Mouse (Mus musculus) v-Abl transformed pro-B cells (cell line): ENCODE results near the gene Tns1.

ENCODE experiments used
- in situ Hi-C, 2 experiments: fragments of 400-800 bp; cut with MboI; formaldehyde crosslinking; loops; one replicate each; pipeline ENCODE4 v1.15.1; 2025; ENCODE audit not compliant: unreplicated experiment in 2 of 2

The Tns1 gene

DNA sequence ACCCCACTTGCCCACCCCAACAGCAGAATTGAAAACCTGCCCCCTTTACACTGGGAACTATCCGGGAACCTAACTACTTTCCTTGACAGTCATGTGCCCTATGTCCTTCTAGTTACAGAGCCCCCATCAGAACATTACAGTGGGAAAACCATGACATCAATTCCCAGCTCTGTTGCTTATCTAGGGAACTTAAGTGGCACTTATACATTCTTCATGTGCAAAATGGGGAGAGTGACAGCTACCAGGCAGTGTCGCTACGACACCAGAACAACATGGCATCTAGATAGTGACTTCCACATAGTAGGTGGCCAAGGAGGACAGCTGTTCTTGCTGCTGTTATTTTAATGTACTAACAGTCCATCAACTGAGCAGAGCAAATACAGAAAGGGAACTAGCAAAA, 204.3 kb downstream of the Tns1 start:
- in situ Hi-C loops = loop anchor here (25.0 kb wide), 3 partner anchors 517 to 842 kb away; partner anchors contain the start of genes Prkag3 (in 1 of the 2) and Wnt6 (in 1 of the 2)

DNA sequence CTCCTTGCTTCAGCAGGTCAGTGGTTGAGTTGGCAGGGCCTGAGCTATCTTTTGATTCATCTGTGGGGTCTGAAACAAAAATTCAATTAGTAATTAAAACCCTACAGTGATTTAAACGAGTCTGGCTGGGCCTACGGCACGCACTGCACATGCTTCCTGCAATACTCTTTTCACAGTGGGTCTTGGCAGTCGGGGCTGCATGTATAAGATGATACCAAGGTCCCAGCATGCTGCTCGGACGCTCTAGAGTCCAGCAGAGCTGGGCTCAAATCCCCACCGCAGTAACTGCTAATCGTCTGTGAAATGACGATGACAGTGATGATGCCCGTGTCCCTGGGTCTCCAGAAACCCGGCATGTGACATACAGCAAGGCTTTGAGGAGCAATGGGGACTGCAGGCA, 206.2 kb downstream of the Tns1 start:
- in situ Hi-C loops = loop anchor here (25.0 kb wide), 3 partner anchors 519 to 844 kb away; partner anchors contain the start of genes Prkag3 (in 1 of the 2) and Wnt6 (in 1 of the 2)

DNA sequence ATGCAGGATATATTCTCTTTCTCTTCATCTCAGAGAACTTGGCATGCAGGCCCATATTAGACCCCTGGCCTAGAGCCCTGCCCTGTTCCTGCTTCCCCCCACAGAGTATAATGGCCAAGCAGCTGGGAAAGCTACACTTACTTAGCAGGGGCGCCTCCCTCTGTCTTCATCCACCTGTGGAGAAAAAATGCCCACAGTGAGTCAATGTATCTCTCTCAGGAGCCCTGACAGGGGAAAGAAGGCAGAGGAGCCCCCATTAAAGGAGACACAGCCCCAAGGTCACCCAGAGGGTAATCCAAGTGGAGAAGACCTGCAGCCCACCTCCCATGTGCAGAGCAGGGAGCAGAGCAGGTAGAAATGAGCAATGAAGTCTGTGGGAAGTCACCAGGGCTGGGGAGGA, 208.0 kb downstream of the Tns1 start:
- in situ Hi-C loops = loop anchor here (25.0 kb wide), 3 partner anchors 521 to 846 kb away; partner anchors contain the start of genes Prkag3 (in 1 of the 2) and Wnt6 (in 1 of the 2)

DNA sequence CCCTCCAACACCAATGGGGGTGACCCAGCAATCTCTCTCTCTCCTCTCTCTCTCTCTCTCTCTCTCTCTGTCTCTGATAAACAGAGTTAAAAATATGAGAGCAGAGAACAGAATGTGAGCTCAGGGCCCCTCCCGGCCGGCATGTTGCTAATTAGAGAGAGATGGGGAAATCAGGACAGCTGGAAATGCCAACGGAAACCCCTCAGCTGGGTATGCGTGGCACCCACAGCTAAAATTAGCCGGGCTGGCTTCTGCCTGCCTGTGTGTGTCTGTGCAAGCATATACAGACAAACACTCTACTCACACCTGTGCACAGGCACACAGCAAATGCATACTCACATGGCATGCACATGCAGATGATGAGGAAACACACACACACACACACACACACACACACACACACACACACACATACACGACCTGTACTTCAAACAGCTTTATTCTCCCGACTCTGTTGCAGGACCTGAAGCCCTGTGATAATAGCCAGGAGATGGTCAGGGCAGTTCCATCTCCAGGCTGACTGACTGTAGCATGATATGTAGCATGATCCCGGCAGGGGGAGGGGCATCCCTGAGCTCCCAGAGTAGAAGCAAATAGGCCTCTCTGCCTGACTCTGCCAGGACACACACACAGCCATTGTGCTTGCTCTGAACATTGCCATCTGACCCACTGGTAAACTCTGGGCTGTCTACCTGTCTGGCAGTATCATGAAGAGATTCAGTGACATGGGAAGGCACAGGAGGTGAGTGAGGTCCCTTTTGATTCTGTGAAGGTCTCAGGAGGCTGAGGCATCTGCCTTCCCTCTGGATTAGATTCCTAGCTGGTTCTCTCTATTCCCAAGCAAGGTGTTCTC, 208.8 kb downstream of the Tns1 start:
- in situ Hi-C loops = loop anchor here (25.0 kb wide), 3 partner anchors 522 to 847 kb away; partner anchors contain the start of genes Prkag3 (in 1 of the 2) and Wnt6 (in 1 of the 2)

DNA sequence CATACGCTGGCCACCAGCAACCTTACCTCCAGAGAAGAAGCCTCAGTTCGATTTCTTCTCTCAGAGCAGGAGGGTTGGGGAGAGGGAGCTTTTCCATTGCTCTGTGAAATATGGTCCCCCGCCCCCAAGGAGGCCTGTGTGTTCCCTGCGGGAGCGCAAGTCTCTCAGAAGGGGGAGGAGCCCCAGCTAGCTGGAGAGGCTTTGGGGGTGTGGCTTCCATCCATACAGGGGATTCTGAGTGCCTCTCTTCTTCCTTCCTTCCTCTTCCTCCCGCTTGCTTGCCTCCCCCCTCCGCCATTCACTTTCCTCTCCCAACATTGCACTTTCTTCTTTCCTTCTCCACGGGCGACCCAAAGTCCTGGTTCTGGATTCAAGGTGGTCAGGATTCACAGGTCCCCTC, 210.2 kb downstream of the Tns1 start:
- in situ Hi-C loops = loop anchor here (25.0 kb wide), 3 partner anchors 523 to 848 kb away; partner anchors contain the start of genes Prkag3 (in 1 of the 2) and Wnt6 (in 1 of the 2)

DNA sequence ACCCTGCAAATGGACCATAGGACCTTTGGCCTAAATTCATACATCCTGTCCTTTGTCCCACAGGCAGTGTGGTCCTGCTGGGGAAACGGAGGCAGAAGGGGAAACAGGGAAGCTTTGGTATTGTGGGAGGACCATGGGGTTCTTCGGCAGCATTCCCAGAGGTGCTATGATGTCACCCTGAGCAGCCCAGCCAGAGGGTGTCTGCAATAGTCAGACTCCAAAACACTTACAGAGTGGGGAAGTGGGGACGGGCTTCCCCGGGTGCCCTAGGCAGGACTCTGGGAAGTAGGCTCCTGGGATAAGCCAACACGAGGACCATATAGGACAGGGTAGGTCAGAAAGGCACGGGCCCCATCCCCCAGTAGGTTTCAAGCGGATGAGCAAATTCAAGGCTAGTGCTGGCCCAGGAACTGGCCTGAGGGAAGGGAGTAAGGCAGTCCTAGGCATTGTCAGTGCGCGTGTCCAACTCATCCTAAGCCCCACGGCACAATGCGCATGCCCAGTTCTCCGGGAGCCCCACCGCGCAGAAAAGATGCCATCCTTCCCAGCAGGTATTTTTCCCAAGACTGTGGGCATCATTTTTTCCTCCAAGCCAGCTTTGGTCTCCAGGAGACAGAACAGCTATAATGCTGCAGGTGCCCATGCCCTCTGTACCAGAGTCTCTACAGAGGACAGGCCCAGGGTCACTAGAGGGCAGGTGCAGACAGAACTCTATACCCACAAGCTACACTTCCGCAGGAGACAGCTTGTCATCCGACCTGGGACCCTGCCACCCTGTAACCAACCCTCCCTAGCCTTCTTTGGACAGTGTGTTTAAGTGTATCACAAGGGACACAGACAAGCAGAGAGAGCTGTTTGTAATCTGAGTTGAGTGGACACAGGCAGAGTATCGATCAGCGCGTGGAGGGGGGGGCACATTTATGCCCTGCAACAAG, 210.9 kb downstream of the Tns1 start:
- in situ Hi-C loops = loop anchor here (25.0 kb wide), 3 partner anchors 524 to 849 kb away; partner anchors contain the start of genes Prkag3 (in 1 of the 2) and Wnt6 (in 1 of the 2)

DNA sequence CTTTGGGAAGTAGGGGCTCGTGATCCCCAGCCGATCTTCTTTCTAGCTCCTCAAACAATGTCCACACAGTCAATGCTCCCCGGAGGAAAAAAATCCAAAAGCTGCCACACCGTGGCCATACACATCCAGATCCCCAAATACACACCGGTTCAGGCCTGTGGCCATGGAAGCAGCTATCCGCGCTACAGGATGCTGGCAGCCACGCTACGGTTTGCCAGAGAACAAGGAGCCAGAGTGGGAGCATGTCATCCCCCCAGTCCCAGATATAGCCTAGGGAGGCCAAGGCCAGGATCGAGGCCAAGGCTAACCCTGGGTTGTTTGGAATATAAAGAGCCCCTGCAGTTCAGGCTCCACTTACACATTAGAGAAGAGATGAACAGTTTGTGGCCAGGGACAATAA, 211.8 kb downstream of the Tns1 start:
- in situ Hi-C loops = loop anchor here (25.0 kb wide), 3 partner anchors 525 to 850 kb away; partner anchors contain the start of genes Prkag3 (in 1 of the 2) and Wnt6 (in 1 of the 2)

DNA sequence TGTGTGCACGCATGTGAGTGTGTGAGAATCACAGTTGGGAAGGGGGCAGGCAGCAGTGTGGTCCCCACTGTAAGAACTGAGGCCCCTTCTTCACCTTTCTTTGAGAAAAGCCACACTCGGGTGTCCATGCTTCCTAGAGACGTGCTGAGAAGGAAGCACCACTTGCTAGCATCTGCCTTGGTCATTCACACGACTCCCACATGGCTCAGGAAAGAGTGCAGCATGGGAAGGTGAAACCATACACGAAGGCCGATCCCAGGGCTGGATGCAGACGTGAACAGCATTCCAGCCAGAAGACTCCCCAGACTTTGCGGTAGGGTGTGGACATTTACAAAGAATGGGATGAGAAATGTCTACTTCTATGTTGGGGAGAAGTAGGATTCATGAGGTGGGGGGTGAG, 212.3 kb downstream of the Tns1 start:
- in situ Hi-C loops = loop anchor here (25.0 kb wide), 3 partner anchors 525 to 850 kb away; partner anchors contain the start of genes Prkag3 (in 1 of the 2) and Wnt6 (in 1 of the 2)

DNA sequence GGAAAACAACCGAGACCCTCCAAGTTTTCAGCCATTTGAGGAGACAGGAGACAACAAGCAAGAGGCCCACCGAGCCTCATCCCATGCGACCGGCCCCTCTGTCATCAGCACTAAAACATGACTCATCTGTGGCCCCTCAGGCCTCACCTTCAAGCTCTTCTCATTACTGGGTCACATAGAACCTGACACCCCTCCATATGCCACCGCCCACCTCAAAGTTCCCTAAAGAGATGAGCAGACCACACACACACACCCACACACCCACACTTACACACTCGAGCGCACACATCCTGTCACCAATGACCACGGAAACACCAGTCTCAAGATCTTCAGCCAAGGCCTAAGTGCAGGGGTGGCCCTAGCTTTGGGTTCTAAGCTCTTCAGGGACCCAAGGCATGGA, 213.5 kb downstream of the Tns1 start:
- in situ Hi-C loops = loop anchor here (25.0 kb wide), 3 partner anchors 527 to 852 kb away; partner anchors contain the start of genes Prkag3 (in 1 of the 2) and Wnt6 (in 1 of the 2)

DNA sequence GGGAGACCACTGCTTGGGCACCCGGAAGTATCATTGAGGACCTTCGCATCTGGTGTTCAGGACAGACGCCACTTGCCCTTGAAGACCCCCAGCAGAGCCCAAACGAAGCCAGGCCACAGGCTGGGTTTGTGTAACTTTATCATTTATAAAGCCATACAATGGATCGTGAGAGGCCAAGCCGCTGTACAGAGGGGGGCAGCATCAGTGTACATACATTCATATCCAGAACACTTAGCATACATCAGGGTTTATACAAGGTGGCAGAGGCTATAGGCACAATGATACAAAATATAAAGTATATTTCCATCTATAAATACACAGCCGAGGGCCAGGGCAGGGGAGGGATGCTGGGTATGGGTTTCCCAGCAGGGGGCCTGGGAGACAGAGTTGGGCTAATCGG, 214.1 kb downstream of the Tns1 start:
- in situ Hi-C loops = loop anchor here (25.0 kb wide), 3 partner anchors 527 to 852 kb away; partner anchors contain the start of genes Prkag3 (in 1 of the 2) and Wnt6 (in 1 of the 2)

DNA sequence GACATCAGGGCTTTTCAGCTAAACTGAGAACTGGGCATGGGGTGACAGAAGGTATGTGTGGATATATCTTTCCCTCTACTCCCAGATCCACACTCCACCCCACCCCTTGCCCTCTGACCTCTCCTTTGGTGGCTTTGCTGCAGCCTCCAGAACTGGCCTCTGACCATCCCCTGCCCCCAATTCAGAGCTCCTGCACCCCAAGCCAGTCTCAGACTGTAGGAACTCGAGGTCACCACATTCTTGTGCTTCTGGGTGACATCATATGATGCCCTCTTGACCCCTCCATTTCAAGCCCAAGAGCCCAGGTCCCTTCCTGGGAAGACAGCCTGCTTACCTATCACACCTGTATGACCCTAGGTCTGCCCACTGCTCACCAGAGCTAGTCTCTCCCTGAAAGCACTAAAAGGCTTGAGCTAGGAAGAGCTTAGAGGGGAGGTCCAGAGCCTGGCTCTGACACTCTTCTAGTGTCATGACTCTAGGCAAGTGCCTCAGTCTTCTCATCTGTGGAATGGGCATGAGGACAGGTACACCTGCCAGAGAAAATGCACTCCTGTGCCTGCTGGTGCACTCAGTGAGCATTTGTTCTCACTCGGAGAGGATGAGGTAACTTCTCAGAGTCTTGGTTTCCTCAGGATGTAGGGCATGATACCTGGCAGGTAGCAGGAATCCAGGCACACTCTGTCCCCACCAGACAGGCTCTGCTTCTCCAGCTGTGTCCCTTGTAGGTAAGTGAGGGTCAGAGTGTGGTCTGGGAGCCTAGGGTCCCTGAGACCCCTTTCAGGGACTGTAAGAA, 214.9 kb downstream of the Tns1 start:
- in situ Hi-C loops = loop anchor here (25.0 kb wide), 3 partner anchors 528 to 853 kb away; partner anchors contain the start of genes Prkag3 (in 1 of the 2) and Wnt6 (in 1 of the 2)

DNA sequence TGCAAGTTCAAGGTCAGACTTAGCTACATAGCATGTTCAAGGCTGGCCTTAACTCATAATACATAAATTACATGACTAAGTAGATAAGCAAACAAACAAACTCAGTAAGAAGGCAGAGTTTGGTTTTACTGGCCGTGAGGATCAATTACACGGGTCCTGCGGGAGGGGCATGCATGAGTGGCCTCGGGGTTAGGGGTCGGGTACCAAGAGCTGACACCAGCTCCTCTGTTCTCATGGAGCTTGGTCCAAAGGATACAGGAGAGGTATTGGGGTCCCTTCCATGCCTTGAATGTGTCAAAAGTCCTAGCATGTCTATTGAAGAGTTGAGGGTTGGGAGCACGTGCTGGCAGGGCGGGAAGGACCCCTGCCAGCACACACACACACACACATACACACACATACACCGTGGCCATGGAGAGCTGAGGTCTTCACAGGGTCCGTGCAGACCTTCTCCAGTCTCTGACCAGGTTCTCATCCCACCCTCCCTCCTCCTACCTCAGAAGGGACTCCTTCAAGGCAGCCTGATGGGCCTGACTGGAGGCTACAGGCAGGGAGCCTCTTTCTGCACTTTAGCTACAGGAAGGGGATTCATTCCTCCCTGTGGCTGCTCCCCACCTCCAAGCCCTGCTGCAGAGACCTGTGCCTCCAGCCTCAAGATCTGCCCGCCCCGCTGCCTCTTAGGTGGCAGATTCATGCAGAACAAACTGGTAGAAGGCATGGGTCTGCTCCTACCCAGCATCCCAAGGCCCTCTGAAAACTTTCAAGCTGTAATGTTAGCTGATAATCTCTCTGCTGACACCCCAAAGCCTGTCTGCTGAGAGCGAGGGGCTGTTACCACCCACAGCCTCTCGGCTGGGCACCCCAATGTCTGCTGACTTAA, 215.9 kb downstream of the Tns1 start:
- in situ Hi-C loops = loop anchor here (25.0 kb wide), 3 partner anchors 529 to 854 kb away; partner anchors contain the start of genes Prkag3 (in 1 of the 2) and Wnt6 (in 1 of the 2)

DNA sequence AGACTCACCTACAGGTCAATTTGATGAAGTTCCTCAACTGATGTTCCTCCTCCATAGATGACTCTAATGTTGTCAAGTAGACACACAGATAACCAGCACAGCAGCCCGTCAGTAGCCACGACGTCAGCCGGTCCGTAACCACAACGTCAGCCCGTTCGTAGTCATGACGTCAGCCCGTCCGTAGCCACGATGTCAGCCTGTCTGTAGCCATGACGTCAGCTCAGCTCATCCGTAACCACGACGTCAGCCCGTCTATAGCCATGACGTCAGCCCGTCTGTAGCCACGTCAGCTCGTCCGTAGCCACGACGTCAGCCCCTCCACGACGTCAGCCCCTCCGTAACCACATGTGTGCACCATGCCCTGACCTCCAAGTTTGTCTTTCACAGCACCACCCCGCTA, 217.1 kb downstream of the Tns1 start:
- in situ Hi-C loops = loop anchor here (25.0 kb wide), 3 partner anchors 530 to 855 kb away; partner anchors contain the start of genes Prkag3 (in 1 of the 2) and Wnt6 (in 1 of the 2)

DNA sequence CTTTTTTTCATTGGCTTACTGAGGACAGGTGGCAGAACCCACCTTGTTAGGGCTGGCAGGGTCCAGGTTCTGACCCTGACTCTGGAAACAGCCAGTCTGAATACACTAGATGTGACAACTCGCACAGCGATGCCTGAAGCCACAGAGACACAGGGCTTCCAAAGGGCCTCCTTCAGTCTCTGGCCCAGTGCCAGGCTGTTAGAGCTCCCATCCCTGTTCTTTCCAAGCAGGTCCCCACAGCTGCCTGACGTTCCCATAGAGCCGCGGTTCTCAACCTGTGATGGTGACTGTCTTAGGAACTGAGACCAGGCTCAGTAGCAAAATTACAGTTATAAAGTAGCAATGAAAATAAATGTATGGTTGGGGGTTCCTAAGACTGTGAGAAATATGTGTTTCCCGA, 217.9 kb downstream of the Tns1 start:
- in situ Hi-C loops = loop anchor here (25.0 kb wide), 3 partner anchors 531 to 856 kb away; partner anchors contain the start of genes Prkag3 (in 1 of the 2) and Wnt6 (in 1 of the 2)

DNA sequence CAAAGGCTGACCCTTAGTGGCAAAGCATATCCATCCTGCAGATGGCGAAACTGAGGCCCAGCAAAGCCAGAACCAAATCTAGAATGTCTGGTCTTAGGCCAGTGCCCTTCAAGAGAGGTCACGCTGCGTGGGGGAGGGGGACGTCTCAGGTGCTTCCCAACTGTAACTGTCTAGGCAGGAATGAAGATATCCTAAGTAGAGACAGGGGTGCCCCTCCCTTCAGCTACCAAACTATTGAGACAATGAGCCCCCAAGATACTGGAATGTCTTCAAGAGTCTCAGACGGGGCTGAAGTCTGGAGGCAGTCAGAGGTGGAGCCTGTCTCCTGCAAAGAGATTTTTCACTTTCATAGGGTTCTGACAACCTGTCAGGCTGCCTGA, 218.4 kb downstream of the Tns1 start:
- in situ Hi-C loops = loop anchor here (25.0 kb wide), 3 partner anchors 532 to 856 kb away; partner anchors contain the start of genes Prkag3 (in 1 of the 2) and Wnt6 (in 1 of the 2)

DNA sequence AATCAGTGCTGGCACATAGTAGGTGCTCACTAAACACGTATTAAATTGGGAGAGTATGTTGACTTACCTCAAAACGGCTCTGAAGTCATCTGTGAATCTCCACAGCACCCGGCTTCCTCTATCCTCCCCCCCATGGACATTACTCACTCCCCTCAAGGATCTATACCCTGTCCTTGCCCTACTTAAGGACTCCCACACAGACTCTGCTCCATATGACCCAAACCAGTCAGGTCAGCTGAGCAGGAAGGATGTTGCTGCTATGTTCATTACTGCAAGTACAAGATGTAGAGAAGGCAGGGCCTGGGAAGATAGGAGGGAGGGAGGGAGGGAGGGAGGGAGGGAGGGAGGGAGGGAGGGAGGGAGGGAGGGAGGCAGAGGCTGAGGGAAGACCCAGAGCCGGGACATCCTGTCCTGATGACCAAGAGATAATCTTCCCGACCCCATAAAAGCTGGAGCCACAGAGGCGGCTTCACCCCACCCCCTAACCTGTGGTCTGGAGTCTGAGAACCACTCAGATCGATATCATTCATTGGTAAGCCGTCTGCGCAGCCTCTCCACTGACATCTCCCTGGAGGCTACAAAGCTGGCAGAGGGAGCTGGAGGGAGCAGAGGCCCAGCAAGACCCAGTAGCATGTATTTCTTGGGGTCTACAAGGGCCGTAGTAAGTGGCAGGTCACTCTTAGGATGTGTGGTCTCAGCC, 219.0 kb downstream of the Tns1 start:
- in situ Hi-C loops = loop anchor here (25.0 kb wide), 3 partner anchors 532 to 857 kb away; partner anchors contain the start of genes Prkag3 (in 1 of the 2) and Wnt6 (in 1 of the 2)

DNA sequence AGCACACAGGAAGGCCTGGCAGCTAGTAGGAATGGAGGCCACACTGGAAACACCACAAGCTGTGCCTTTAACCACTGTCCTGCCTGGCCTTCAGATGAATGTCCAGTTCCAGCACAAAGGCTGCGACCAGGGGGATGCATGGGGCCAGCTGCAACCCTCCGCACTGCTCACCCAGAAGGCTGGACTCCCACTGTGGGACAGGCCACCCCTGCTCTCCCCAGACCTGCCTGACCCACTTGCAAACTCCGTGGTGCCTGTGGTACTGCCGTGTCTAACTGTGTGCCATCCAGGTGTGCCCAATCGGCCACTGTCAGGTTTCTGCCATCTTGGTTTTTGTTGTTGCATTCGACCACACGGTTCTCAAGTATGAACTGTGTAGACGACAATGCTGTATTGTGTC, 219.6 kb downstream of the Tns1 start:
- in situ Hi-C loops = loop anchor here (25.0 kb wide), 3 partner anchors 533 to 858 kb away; partner anchors contain the start of genes Prkag3 (in 1 of the 2) and Wnt6 (in 1 of the 2)
